ENCODE assay signal across 18 mouse cellular contexts in the genomic region with DNA sequence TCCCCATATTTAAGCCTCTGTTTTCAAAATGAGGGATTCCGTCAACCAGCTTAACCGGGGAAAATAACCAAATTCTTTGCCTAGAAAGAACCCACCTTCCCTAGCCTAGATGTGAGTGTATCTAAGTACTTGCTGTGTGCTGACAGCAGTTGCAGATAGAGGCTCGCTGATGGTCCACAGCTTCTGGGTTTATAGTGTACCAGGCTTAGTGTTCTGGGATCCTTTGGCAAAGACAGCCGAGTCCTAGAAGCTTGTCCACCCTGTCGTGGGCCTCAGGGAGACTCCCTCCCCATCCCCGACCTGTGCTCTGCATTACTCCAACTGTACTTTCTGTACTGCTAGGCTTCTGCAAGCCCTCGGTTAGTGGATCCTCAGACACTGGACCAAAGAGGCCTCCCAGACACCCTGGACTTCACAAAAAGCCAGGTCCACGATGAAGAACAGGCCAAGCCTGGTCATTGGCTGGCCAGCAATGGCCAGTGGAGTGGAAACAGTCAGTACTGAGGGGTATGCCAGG. TPM values are rescaled to one million over a fixed set of nuclear protein-coding genes. Genes with fewer than 3 reads are reported as not detected.
DNase-seq lines count a peak whose midpoint lies in the region; ATAC-seq and TF ChIP-seq lines count a peak whose summit lies in the region.
"Had no signal": no experiment of that assay in that cellular context is flagged by ENCODE, and none has a peak within 500 bp of the region (broad histone marks: within the 10 kb centered on the region; RNA-seq: fewer than 3 reads in every experiment).

No protein-coding gene starts in this region.

- no peak for TF ChIP-seq CTCF in heart, postnatal 0 days (IDR thresholded peaks at IDR 0.05; ENCODE audit: low read depth)
- no peak for TF ChIP-seq CTCF in stomach, postnatal 0 days (IDR thresholded peaks at IDR 0.05; ENCODE audit: low read depth)

- no peak for TF ChIP-seq EP300 in heart, postnatal 0 days (IDR thresholded peaks at IDR 0.05; ENCODE audit: low read depth)
- TF ChIP-seq EP300 in stomach, postnatal 0 days (optimal IDR thresholded peaks at IDR 0.05): no peak

- H3K9me3 ChIP-seq in heart, embryonic 11.5 days (replicated peaks; ENCODE audit: control insufficient read depth, low read length): no peaks in the 10 kb centered on the region
- H3K9me3 ChIP-seq in heart, embryonic 12.5 days (replicated peaks): no peaks in the 10 kb centered on the region
- H3K9me3 ChIP-seq in heart, postnatal 0 days (replicated peaks; ENCODE audit: control insufficient read depth, low read length): no peaks in the 10 kb centered on the region
- no peaks in the 10 kb centered on the region for H3K9me3 ChIP-seq in stomach, postnatal 0 days (ENCODE audit: control insufficient read depth, low read length)
- no peaks in the 10 kb centered on the region for H3K9me3 ChIP-seq in kidney, embryonic 14.5 days (ENCODE audit: control insufficient read depth, low read length)
- H3K9me3 ChIP-seq: embryonic facial prominence, embryonic 10.5 days; hindbrain, embryonic 13.5 days had no signal

- H3K36me3 ChIP-seq in heart, embryonic 11.5 days (ENCODE audit: control insufficient read depth, insufficient read depth, low read length): no peaks in the 10 kb centered on the region
- peaks cover 6% of the 10 kb centered on the region; the same call in 1 of the 2 replicates for H3K36me3 ChIP-seq in heart, embryonic 12.5 days
- no peaks in the 10 kb centered on the region for H3K36me3 ChIP-seq in heart, postnatal 0 days (replicated peaks; ENCODE audit: control insufficient read depth, insufficient read depth, low read length)
- no peaks in the 10 kb centered on the region; the same call in 1 of the 2 replicates for H3K36me3 ChIP-seq in stomach, postnatal 0 days (ENCODE audit: control insufficient read depth, insufficient read depth, low read length)
- H3K36me3 ChIP-seq in kidney, embryonic 14.5 days (ENCODE audit: control insufficient read depth, insufficient read depth, low read length): no peaks in the 10 kb centered on the region
- H3K36me3 ChIP-seq: embryonic facial prominence, embryonic 10.5 days had no signal

- WGBS in heart, embryonic 11.5 days (ENCODE audit: insufficient replicate concordance): 66% methylated on average over 8 of the region's 8 CpGs
- 55% methylated on average over 8 of the region's 8 CpGs for WGBS in heart, embryonic 12.5 days
- 45% methylated on average over 8 of the region's 8 CpGs for WGBS in heart, postnatal 0 days
- 62% methylated on average over 8 of the region's 8 CpGs for WGBS in stomach, postnatal 0 days
- 79% methylated on average over 8 of the region's 8 CpGs for WGBS in kidney, embryonic 14.5 days

- H3K4me2 ChIP-seq in heart, embryonic 11.5 days: no peak overlapping the region
- H3K4me2 ChIP-seq in heart, embryonic 12.5 days: peak overlapping the region; percentile 17; the same call in 1 of the 2 replicates
- H3K4me2 ChIP-seq in heart, postnatal 0 days (ENCODE audit: low read depth, low read length): no peak overlapping the region
- no peak overlapping the region for H3K4me2 ChIP-seq in stomach, postnatal 0 days (replicated peaks; ENCODE audit: low read depth)
- no peak overlapping the region for H3K4me2 ChIP-seq in kidney, embryonic 14.5 days (replicated peaks; ENCODE audit: low read depth, low read length)
- H3K4me2 ChIP-seq: hindbrain, embryonic 13.5 days had no signal

- DNase-seq in heart, adult 18-20 months: peak; percentile 30 to 37
- peak; percentile 17 for DNase-seq in heart, postnatal 0 days (ENCODE audit: low spot score)
- no peak for DNase-seq in stomach, postnatal 0 days (ENCODE audit: low spot score)
- DNase-seq in left cerebral cortex, adult 9 months (ENCODE audit: low spot score in 2 of 2): no peak
- DNase-seq: adrenal gland, postnatal 14 days; cerebellum, adult 11-12 months; cerebellum, postnatal 10 days; gastrocnemius, adult 2 months; kidney, adult 11 months had no signal

- no peaks in the 10 kb centered on the region for H3K27me3 ChIP-seq in heart, embryonic 11.5 days (ENCODE audit: control insufficient read depth, insufficient read depth, low read length)
- no peaks in the 10 kb centered on the region for H3K27me3 ChIP-seq in heart, embryonic 12.5 days (replicated peaks)
- H3K27me3 ChIP-seq in heart, postnatal 0 days (ENCODE audit: control insufficient read depth, insufficient read depth, low read length): no peaks in the 10 kb centered on the region
- H3K27me3 ChIP-seq in stomach, postnatal 0 days (ENCODE audit: control insufficient read depth, insufficient read depth, low read length): no peaks in the 10 kb centered on the region
- no peaks in the 10 kb centered on the region for H3K27me3 ChIP-seq in kidney, embryonic 14.5 days (ENCODE audit: control insufficient read depth, insufficient read depth, low read length)
- H3K27me3 ChIP-seq: hindbrain, embryonic 13.5 days had no signal

- ATAC-seq in heart, embryonic 11.5 days (replicated peaks; ENCODE audit: insufficient number of reproducible peaks, low FRiP score, low TSS enrichment): no peak
- ATAC-seq in heart, embryonic 12.5 days (ENCODE audit: insufficient number of reproducible peaks, low FRiP score): no peak
- ATAC-seq in heart, postnatal 0 days (ENCODE audit: insufficient read depth, low read depth): peak; percentile 33
- no peak for ATAC-seq in stomach, postnatal 0 days (ENCODE audit: low FRiP score, low TSS enrichment)
- ATAC-seq in kidney, embryonic 14.5 days (ENCODE audit: low FRiP score, low TSS enrichment): no peak
- ATAC-seq: forebrain, embryonic 14.5 days; hindbrain, postnatal 0 days had no signal

- H3K4me3 ChIP-seq in heart, embryonic 11.5 days (ENCODE audit: low read depth, low read length): no peak overlapping the region
- H3K4me3 ChIP-seq in heart, embryonic 12.5 days: no peak overlapping the region
- no peak overlapping the region for H3K4me3 ChIP-seq in heart, postnatal 0 days (ENCODE audit: low read depth, low read length)
- H3K4me3 ChIP-seq in stomach, postnatal 0 days (ENCODE audit: low read depth, low read length): no peak overlapping the region
- H3K4me3 ChIP-seq in kidney, embryonic 14.5 days (ENCODE audit: low read length): no peak overlapping the region
- H3K4me3 ChIP-seq: embryonic facial prominence, embryonic 10.5 days; gastrocnemius, adult 2 months; hindbrain, embryonic 13.5 days had no signal

- no peak overlapping the region for H3K27ac ChIP-seq in heart, embryonic 11.5 days (ENCODE audit: low read depth, low read length)
- H3K27ac ChIP-seq in heart, embryonic 12.5 days (ENCODE audit: poor library complexity, severe bottlenecking): peak overlapping the region; percentile 23
- H3K27ac ChIP-seq in heart, postnatal 0 days (ENCODE audit: low read depth): peak overlapping the region; percentile 41
- H3K27ac ChIP-seq in stomach, postnatal 0 days (replicated peaks): 0 out of 2 replicates have a peak overlapping the region, but pooled peaks have one; percentile 4
- no peak overlapping the region for H3K27ac ChIP-seq in kidney, embryonic 14.5 days (ENCODE audit: low read depth, low read length)
- H3K27ac ChIP-seq: embryonic facial prominence, embryonic 10.5 days; gastrocnemius, adult 2 months; hindbrain, embryonic 13.5 days; hindbrain, postnatal 0 days had no signal

- H3K9ac ChIP-seq in heart, embryonic 11.5 days (ENCODE audit: low read depth, low read length): no peak overlapping the region
- no peak overlapping the region for H3K9ac ChIP-seq in heart, embryonic 12.5 days
- H3K9ac ChIP-seq in heart, postnatal 0 days (replicated peaks; ENCODE audit: low read depth, low read length): no peak overlapping the region
- no peak overlapping the region for H3K9ac ChIP-seq in stomach, postnatal 0 days (ENCODE audit: low read length)
- H3K9ac ChIP-seq in kidney, embryonic 14.5 days (ENCODE audit: low read depth, low read length): no peak overlapping the region
- H3K9ac ChIP-seq: hindbrain, embryonic 13.5 days had no signal

- 0 out of 2 replicates have a peak, but pooled peaks cover 4% of the 10 kb centered on the region for H3K4me1 ChIP-seq in heart, embryonic 11.5 days (ENCODE audit: control insufficient read depth, insufficient read depth, low read length)
- peaks cover 19% of the 10 kb centered on the region for H3K4me1 ChIP-seq in heart, embryonic 12.5 days (replicated peaks)
- H3K4me1 ChIP-seq in heart, postnatal 0 days (ENCODE audit: control insufficient read depth, insufficient read depth): peaks cover 7% of the 10 kb centered on the region; the same call in 1 of the 2 replicates
- 0 out of 2 replicates have a peak, but pooled peaks cover 2% of the 10 kb centered on the region for H3K4me1 ChIP-seq in stomach, postnatal 0 days (replicated peaks; ENCODE audit: control insufficient read depth, insufficient read depth)
- 0 out of 2 replicates have a peak, but pooled peaks cover 7% of the 10 kb centered on the region for H3K4me1 ChIP-seq in kidney, embryonic 14.5 days (ENCODE audit: control insufficient read depth, insufficient read depth, low read length)
- H3K4me1 ChIP-seq: embryonic facial prominence, embryonic 10.5 days; hindbrain, embryonic 13.5 days had no signal

RNA-seq across cellular contexts. Expression of a gene that starts 36.9 kb away (rescaled TPM):
- total RNA-seq in heart, adult 18-20 months (2021): 1 to 10 TPM in 1 of 2 experiments, under 1 TPM in 1; 0.57 to 1.6 TPM
- polyA plus RNA-seq in heart, embryonic 11.5 days (2014; fragmentation: Nextera tagmentation; extraction: Ambion mirVana): 0.10 and 0.21 TPM in 2 replicates
- polyA plus RNA-seq in heart, embryonic 12.5 days (2016; fragmentation: Nextera tagmentation; extraction: Ambion mirVana): 0.26 and 0.45 TPM in 2 replicates
- total RNA-seq in heart, postnatal 0 days (2014; rRNA removed; ENCODE audit: low replicate concordance): 0.27 TPM in 1 of 2 replicates, not detected in the other
- 0.18 TPM in 1 of 2 replicates, not detected in the other for polyA plus RNA-seq in heart, postnatal 0 days (2015; fragmentation: Nextera tagmentation; extraction: Ambion mirVana)
- 1.5 and 1.7 TPM in 2 replicates for polyA plus RNA-seq in stomach, postnatal 0 days (2015; fragmentation: Nextera tagmentation; extraction: Ambion mirVana)
- polyA plus RNA-seq in kidney, embryonic 14.5 days (2014; fragmentation: Nextera tagmentation; extraction: Ambion mirVana): 0.87 and 0.89 TPM in 2 replicates
- total RNA-seq: MEL had no signal
- polyA plus RNA-seq: C2C12; forebrain, embryonic 14.5 days had no signal

RNA-seq across cellular contexts. Expression of a gene that starts 37.1 kb away (rescaled TPM):
- under 1 TPM in 1 of 2 experiments, not detected in 1; 0.36 TPM for total RNA-seq in heart, adult 18-20 months (2021)
- polyA plus RNA-seq in heart, embryonic 11.5 days (2014; fragmentation: Nextera tagmentation; extraction: Ambion mirVana): 0.60 and 0.75 TPM in 2 replicates
- 0.22 and 0.91 TPM in 2 replicates for polyA plus RNA-seq in heart, embryonic 12.5 days (2016; fragmentation: Nextera tagmentation; extraction: Ambion mirVana)
- 2.5 TPM in 1 of 2 replicates, not detected in the other for total RNA-seq in heart, postnatal 0 days (2014; rRNA removed; ENCODE audit: low replicate concordance)
- polyA plus RNA-seq in heart, postnatal 0 days (2015; fragmentation: Nextera tagmentation; extraction: Ambion mirVana): 0.22 and 0.25 TPM in 2 replicates
- polyA plus RNA-seq in stomach, postnatal 0 days (2015; fragmentation: Nextera tagmentation; extraction: Ambion mirVana): 0.35 and 0.52 TPM in 2 replicates
- polyA plus RNA-seq in kidney, embryonic 14.5 days (2014; fragmentation: Nextera tagmentation; extraction: Ambion mirVana): 0.34 and 1.4 TPM in 2 replicates
- total RNA-seq: gastrocnemius, adult 2 months had no signal

Comparison
In these comparisons a context has a peak if more than half of its experiments do, and no peak if none do; other contexts are left out.
1. H3K27ac ChIP-seq: peak in heart, embryonic 12.5 days (single experiment), heart, postnatal 0 days (single experiment) and stomach, postnatal 0 days (single experiment); none in heart, embryonic 11.5 days (single experiment) and kidney, embryonic 14.5 days (single experiment).
2. DNase-seq: peak in heart, adult 18-20 months (2 of 2) and heart, postnatal 0 days (single experiment); none in stomach, postnatal 0 days (single experiment) and left cerebral cortex, adult 9 months (0 of 2).